Mouse (Mus musculus) ES-CJ7 (cell line): Measurements from ENCODE around the gene Defb20.
A peak's percentile ranks its signal among the peaks of the same experiment; 100 is the strongest.

Experiments
- DNase-seq: peaks from one replicate; pipeline ENCODE4 v3.0.0; 2011; ENCODE audit warnings: low read depth, low spot score

Defb20 gene

DNA sequence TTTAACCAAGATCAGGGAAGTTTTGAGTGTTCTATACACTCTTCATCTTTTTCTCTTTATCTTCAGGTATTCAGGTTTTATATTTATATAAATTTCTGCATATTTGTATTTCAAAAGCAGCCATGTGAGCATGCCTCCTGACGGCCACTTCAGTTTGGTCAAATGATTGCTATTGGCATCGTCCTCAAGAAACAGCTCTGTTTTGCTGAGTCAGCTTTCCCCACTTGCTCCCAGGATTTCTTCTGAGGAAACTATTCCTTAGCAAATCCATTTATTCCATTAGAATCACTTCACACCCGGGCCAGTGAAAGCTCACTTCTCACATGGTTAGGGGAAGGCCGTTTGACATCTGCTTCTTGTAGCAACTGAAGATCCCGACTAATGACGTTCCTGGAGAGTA lies 21.2 kb downstream of the Defb20 start:
- DNase-seq, result no peak

DNA sequence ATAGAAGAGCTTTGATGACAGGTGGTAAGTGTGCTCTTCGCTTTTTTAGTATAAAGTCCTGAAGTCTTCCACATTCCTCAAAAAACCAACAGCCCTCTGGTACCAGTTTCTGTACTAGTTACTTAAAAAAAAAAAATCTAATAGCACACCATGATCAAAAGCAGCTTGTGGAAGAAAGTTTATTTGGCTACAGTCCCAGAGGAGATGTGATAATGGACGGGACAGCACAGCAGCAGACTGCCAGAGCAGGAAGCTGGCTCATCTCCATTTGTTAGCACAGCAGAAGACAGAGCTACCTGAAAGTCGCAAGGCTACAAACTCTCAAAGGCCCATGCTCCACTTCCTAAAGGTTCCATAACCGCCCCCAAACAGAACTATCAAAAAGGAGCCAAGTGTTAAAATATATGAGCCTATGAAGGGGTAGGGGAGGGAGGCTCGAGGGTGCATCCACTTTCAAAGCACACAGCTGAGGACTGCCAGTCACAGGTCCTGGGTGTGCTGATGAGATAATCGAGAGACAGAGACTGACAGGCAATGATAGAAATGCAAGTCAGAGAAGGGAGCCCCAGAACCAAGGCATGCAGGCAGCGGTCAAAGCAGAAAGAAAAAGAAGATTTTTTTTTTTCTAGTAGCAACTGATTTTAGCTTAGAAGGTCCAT lies 23.5 kb downstream of the Defb20 start:
- no peak for DNase-seq

DNA sequence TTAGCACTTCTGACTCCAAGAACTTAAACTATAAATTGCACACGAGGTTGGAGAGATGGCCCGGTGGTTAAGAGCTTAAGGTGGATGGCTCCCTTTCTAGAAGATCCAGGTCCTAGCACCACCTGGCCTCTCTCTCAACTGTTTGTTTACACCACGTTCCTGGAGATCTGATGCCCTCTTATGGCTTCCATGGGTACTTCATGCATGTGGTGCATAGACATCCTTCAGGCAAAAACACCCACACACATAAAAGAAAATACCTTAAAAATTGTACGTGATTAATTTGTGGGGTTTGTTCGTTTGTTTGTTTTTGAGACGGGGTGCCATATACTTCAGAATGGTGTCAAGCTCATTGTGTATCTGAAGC lies 24.0 kb downstream of the Defb20 start:
- DNase-seq, result peak; percentile 56

DNA sequence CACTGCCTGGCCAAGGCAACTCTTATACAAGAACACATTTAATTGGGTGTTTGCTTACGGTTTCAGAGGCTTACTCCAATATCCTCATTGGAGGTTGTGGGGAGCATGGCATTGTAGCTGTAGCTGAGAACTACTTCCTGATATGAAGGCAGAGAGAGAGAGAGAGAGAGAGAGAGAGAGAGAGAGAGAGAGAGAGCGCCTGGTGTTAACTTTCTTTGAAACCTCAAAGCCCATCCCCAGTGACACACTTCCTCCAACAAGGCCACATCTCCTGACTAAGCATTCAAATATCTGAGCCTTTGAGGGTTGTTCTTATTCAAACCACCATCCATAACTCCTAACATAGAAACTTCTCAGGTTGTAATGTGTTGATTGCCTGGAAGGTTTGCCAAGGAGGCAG lies 27.1 kb downstream of the Defb20 start:
- no peak for DNase-seq

DNA sequence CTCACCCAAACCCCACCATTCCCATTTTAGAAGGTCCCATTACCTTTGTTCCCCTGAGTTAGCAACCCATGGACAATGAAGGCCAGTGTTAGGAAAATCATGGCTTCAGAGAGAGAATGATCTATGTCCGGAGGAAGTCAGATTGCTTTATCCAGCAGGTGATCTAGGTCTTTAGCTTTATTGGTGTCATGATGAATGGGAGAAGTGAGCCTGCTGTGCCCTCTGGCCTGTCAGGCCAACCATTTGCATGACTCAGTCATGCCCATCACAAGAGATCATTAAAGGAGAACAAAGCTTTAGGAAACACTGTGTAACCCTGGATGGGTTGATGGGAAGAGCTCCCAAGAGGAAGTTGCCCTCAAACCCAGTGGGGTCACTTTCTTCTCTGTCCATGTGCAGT lies 34.7 kb downstream of the Defb20 start, which contains the start of gene Defb26:
Gene Defb26, minus strand, starts transcription at position 101 of the 400 bp plus-strand sequence.
- DNase-seq, result no peak

DNA sequence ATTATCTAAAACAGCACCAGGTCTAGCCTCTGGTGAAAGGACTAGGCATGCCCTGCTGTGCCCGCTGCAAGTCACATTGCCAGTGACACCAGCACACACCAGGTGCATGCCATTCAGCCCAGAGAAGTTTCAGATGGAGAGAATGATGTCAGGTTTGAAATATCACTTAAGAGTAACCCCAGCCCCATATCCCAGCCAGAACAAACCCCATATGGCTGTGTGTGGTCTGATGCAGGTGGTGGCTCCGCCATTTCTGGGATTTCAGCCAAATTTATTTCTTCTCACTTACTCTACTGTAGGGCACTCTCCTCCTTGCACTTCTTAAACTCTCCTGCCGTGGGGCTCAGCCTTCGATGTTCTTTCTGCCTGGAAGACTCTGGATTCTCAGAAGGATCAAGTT lies 39.2 kb downstream of the Defb20 start:
- no peak for DNase-seq

DNA sequence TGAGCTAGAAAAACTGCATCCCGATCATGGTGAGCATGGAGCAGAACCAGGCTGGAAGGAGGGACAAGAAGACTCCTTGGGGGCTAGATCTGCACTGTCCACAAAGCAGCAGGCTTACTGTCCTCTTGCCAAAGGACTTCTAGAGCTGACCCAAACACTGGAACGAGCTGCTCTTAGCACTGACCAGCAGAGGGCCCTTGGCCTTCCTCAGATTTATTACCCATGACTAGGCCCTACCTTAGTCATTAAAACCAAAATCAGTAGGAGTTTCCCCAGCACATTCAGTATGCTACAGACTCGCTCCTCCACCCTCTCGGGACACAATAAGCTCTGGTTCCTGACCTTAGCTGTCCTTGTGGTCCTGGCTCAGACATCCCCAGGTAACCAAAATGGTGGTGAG lies 41.1 kb downstream of the Defb20 start, which contains the start of gene Defb28:
Gene Defb28, plus strand, starts transcription at position 275 of the 400 bp plus-strand sequence.
- DNase-seq, result no peak
